Mouse (Mus musculus): ENCODE results near the gene Akap13.

GRCm38 (mm10) chr7:75554065-75554464 lies 98.7 kb downstream of the Akap13 start:
- TF ChIP-seq POLR2A (IDR thresholded peaks at IDR 0.05; ENCODE audit: low read depth, low read length) (no peak), CTCF (conservative IDR thresholded peaks at IDR 0.05; ENCODE audit: insufficient read depth, insufficient read length, low read depth, low read length) (no peak)
